Mouse (Mus musculus) kidney, embryonic 15.5 days (tissue): ENCODE measurements around the gene Ctsz. TPM values are rescaled to one million over a fixed set of nuclear protein-coding genes. Genes with fewer than 3 reads are reported as not detected.
A peak's percentile ranks its signal among the peaks of the same experiment; 100 is the strongest.

ENCODE experiments used
- ATAC-seq: fragments of 200-750 bp; cut with Nextera tagmentation; replicated peaks from 2 replicates; pipeline ENCODE4 v1.8.0; 2017; ENCODE audit warnings: moderate TSS enrichment; ENCODE audit not compliant: low FRiP score
- H3K27ac ChIP-seq: fragments of 300-500 bp; sonication (generic); 2 replicates; pipeline ENCODE4 v1.5.1; 2015; ENCODE audit warnings: mild to moderate bottlenecking, inconsistent platforms
- H3K27me3 ChIP-seq: fragments of 300-500 bp; sonication (generic); 2 replicates; pipeline ENCODE4 v1.6.1; 2015; ENCODE audit warnings: inconsistent platforms
- H3K36me3 ChIP-seq: fragments of 300-500 bp; sonication (generic); 2 replicates; pipeline ENCODE4 v1.6.1; 2015; ENCODE audit warnings: inconsistent platforms
- H3K4me1 ChIP-seq: fragments of 300-500 bp; sonication (generic); 2 replicates; pipeline ENCODE4 v1.6.1; 2015; ENCODE audit warnings: inconsistent platforms
- H3K4me2 ChIP-seq: fragments of 300-500 bp; sonication (generic); 2 replicates; pipeline ENCODE4 v1.6.1; 2015; ENCODE audit warnings: moderate library complexity, mild to moderate bottlenecking, inconsistent platforms
- H3K4me3 ChIP-seq: fragments of 300-500 bp; sonication (generic); replicated peaks from 2 replicates; pipeline ENCODE4 v1.5.1; 2015; ENCODE audit warnings: mild to moderate bottlenecking, inconsistent platforms
- H3K9ac ChIP-seq: fragments of 300-500 bp; sonication (generic); 2 replicates; pipeline ENCODE4 v1.6.1; 2015; ENCODE audit warnings: mild to moderate bottlenecking, inconsistent platforms
- H3K9me3 ChIP-seq: fragments of 300-500 bp; sonication (generic); replicated peaks from 2 replicates; pipeline ENCODE4 v1.6.1; 2016; ENCODE audit warnings: inconsistent platforms
- WGBS: fragments of 180-500 bp; shearing (Covaris S2); methylation state at CpG from one replicate; pipeline ENCODE4 v1.1.7; 2015; ENCODE audit warnings: mixed read lengths; 5-methylcytosine and 5-hydroxymethylcytosine counted together
- polyA plus RNA-seq: library from polyadenylated mRNA; unstranded; fragments of >200 nt; fragmentation: Nextera tagmentation; extraction: Ambion mirVana; gene quantifications from 2 replicates; pipeline ENCODE4 v1.2.1, GENCODE M21; 2015

The Ctsz gene
- polyA plus RNA-seq, 1 experiment from 2014 or later, result 136 TPM

GRCm38 (mm10) chr2:174438181-174438580 lies 658 bp downstream of the Ctsz start:
- peak overlapping the region; percentile 50 for H3K9ac ChIP-seq
- H3K27ac ChIP-seq, result no peak overlapping the region
- 69% methylated on average over 11 of the region's 11 CpGs for WGBS
- ATAC-seq, result no peak
- H3K4me2 ChIP-seq, result peak overlapping the region; percentile 83
- H3K4me3 ChIP-seq, result peak overlapping the region; percentile 62
- H3K36me3 ChIP-seq, result peaks cover 5% of the 10 kb centered on the region; the same call in 1 of the 2 replicates
- no peaks in the 10 kb centered on the region for H3K9me3 ChIP-seq
- H3K27me3 ChIP-seq, result no peaks in the 10 kb centered on the region
- H3K4me1 ChIP-seq, result peaks cover 34% of the 10 kb centered on the region

- no peak overlapping the region for H3K9ac ChIP-seq
- ATAC-seq, result no peak
- H3K9me3 ChIP-seq, result no peaks in the 10 kb centered on the region
- no peak overlapping the region for H3K27ac ChIP-seq
- peak overlapping the region; percentile 62; the same call in 1 of the 2 replicates for H3K4me3 ChIP-seq
- peak overlapping the region; percentile 83 for H3K4me2 ChIP-seq
- WGBS, result 95% methylated on average over 4 of the region's 4 CpGs
- peaks cover 8% of the 10 kb centered on the region; the same call in 1 of the 2 replicates for H3K36me3 ChIP-seq
- H3K4me1 ChIP-seq, result peaks cover 30% of the 10 kb centered on the region
- no peaks in the 10 kb centered on the region for H3K27me3 ChIP-seq
Measured at GRCm38 (mm10) chr2:174437697-174437982, 1.2 kb downstream of the Ctsz start.

GRCm38 (mm10) chr2:174436916-174437696 lies 1.7 kb downstream of the Ctsz start:
- Histone ChIP-seq H3K9me3 (no peaks in the 10 kb centered on the region), H3K4me1 (peaks cover 28% of the 10 kb centered on the region), H3K4me3 (no peak overlapping the region), H3K36me3 (peaks cover 12% of the 10 kb centered on the region; the same call in 1 of the 2 replicates), H3K27ac (no peak overlapping the region), H3K27me3 (no peaks in the 10 kb centered on the region), H3K9ac (no peak overlapping the region), H3K4me2 (no peak overlapping the region)
- WGBS, result 97% methylated on average over 7 of the region's 7 CpGs
- no peak for ATAC-seq

GRCm38 (mm10) chr2:174436076-174436701 lies 2.6 kb downstream of the Ctsz start:
- Histone ChIP-seq H3K9ac (no peak overlapping the region), H3K27me3 (no peaks in the 10 kb centered on the region), H3K9me3 (no peaks in the 10 kb centered on the region), H3K4me2 (no peak overlapping the region), H3K36me3 (peaks cover 15% of the 10 kb centered on the region; the same call in 1 of the 2 replicates), H3K4me1 (peaks cover 28% of the 10 kb centered on the region), H3K27ac (no peak overlapping the region), H3K4me3 (no peak overlapping the region)
- no peak for ATAC-seq
- 87% methylated on average over 26 of the region's 26 CpGs for WGBS

GRCm38 (mm10) chr2:174434943-174435342 lies 3.9 kb downstream of the Ctsz start:
- Histone ChIP-seq H3K36me3 (peaks cover 24% of the 10 kb centered on the region; the same call in 1 of the 2 replicates), H3K27ac (no peak overlapping the region), H3K27me3 (no peaks in the 10 kb centered on the region), H3K9ac (no peak overlapping the region), H3K4me1 (peaks cover 28% of the 10 kb centered on the region), H3K9me3 (no peaks in the 10 kb centered on the region), H3K4me2 (no peak overlapping the region), H3K4me3 (no peak overlapping the region)
- 94% methylated on average over 9 of the region's 9 CpGs for WGBS
- no peak for ATAC-seq

- H3K4me2 ChIP-seq, result no peak overlapping the region
- WGBS, result 80% methylated on average over 10 of the region's 10 CpGs
- peaks cover 76% of the 10 kb centered on the region for H3K36me3 ChIP-seq
- peaks cover 21% of the 10 kb centered on the region for H3K4me1 ChIP-seq
- H3K27ac ChIP-seq, result no peak overlapping the region
- H3K9me3 ChIP-seq, result no peaks in the 10 kb centered on the region
- H3K27me3 ChIP-seq, result no peaks in the 10 kb centered on the region
- H3K9ac ChIP-seq, result no peak overlapping the region
- no peak overlapping the region for H3K4me3 ChIP-seq
- no peak for ATAC-seq
Measured at GRCm38 (mm10) chr2:174428996-174429591, 9.7 kb downstream of the Ctsz start.

- Histone ChIP-seq H3K4me3 (no peak overlapping the region), H3K27ac (peak overlapping the region; percentile 59; the same call in 1 of the 2 replicates), H3K9ac (no peak overlapping the region), H3K4me1 (peaks cover 22% of the 10 kb centered on the region), H3K36me3 (peaks cover 84% of the 10 kb centered on the region), H3K9me3 (no peaks in the 10 kb centered on the region), H3K27me3 (no peaks in the 10 kb centered on the region), H3K4me2 (no peak overlapping the region)
- ATAC-seq, result peak; percentile 33; the same call in 1 of the 2 replicates
- WGBS, result 71% methylated on average over 18 of the region's 18 CpGs
Measured at GRCm38 (mm10) chr2:174428076-174428835, 10.6 kb downstream of the Ctsz start.

- ATAC-seq, result no peak
- H3K36me3 ChIP-seq, result peaks cover 92% of the 10 kb centered on the region
- no peak overlapping the region for H3K9ac ChIP-seq
- no peaks in the 10 kb centered on the region for H3K9me3 ChIP-seq
- peaks cover 19% of the 10 kb centered on the region for H3K4me1 ChIP-seq
- H3K4me3 ChIP-seq, result no peak overlapping the region
- no peak overlapping the region for H3K4me2 ChIP-seq
- H3K27ac ChIP-seq, result no peak overlapping the region
- 88% methylated on average over 12 of the region's 12 CpGs for WGBS
- H3K27me3 ChIP-seq, result no peaks in the 10 kb centered on the region
Measured at GRCm38 (mm10) chr2:174426856-174427255, 12.0 kb downstream of the Ctsz start.

- Histone ChIP-seq H3K36me3 (peaks cover 99% of the 10 kb centered on the region), H3K4me3 (no peak overlapping the region), H3K9me3 (no peaks in the 10 kb centered on the region), H3K27me3 (no peaks in the 10 kb centered on the region), H3K4me1 (peaks cover 19% of the 10 kb centered on the region), H3K4me2 (no peak overlapping the region), H3K27ac (no peak overlapping the region), H3K9ac (no peak overlapping the region)
- ATAC-seq, result peak; percentile 75
- WGBS, result 73% methylated on average over 11 of the region's 11 CpGs
Measured at GRCm38 (mm10) chr2:174424301-174425085, 14.3 kb downstream of the Ctsz start.

GRCm38 (mm10) chr2:174421107-174421506 lies 17.7 kb downstream of the Ctsz start:
- Histone ChIP-seq H3K4me2 (no peak overlapping the region), H3K4me3 (no peak overlapping the region), H3K36me3 (peaks cover 66% of the 10 kb centered on the region), H3K9ac (no peak overlapping the region), H3K27ac (no peak overlapping the region), H3K9me3 (no peaks in the 10 kb centered on the region), H3K27me3 (no peaks in the 10 kb centered on the region), H3K4me1 (peaks cover 14% of the 10 kb centered on the region)
- no peak for ATAC-seq
- WGBS, result 84% methylated on average over 6 of the region's 6 CpGs

- ATAC-seq, result peak; percentile 96
- H3K27ac ChIP-seq, result 0 out of 2 replicates have a peak within 1 kb of the TSS, but pooled peaks have one; percentile 57
- WGBS, result under 1% methylated on average over 40 of the region's 40 CpGs
Measured at GRCm38 (mm10) chr2:174415731-174416310, 23.0 kb downstream of the Ctsz start, which contains the start of gene Nelfcd. TSS of gene Nelfcd (plus strand) at chr2:174415804.

More at GRCm38 (mm10) chr2:174415731-174416310, 23.0 kb downstream of the Ctsz start, which contains the start of gene Nelfcd:
- H3K4me3 ChIP-seq, result peak within 1 kb of the TSS; percentile 84
- peaks cover 14% of the 10 kb centered on the region for H3K36me3 ChIP-seq
- peak within 1 kb of the TSS; percentile 70 for H3K4me2 ChIP-seq
- peaks cover 12% of the 10 kb centered on the region for H3K4me1 ChIP-seq
- H3K9me3 ChIP-seq, result no peaks in the 10 kb centered on the region
- H3K27me3 ChIP-seq, result no peaks in the 10 kb centered on the region
- H3K9ac ChIP-seq, result peak within 1 kb of the TSS; percentile 89
